Mouse (Mus musculus) erythroblast, embryonic 14.5 days (primary cell): Measurements from ENCODE around the gene Twist1.

ENCODE experiments used
- GATA1 ChIP-seq: IDR thresholded peaks from 2 replicates; pipeline ENCODE4 v1.6.1; 2012; ENCODE audit warnings: low read length, inconsistent platforms, mixed read lengths
- TAL1 ChIP-seq: IDR thresholded peaks from 3 replicates; pipeline ENCODE4 v1.6.1; 2012; ENCODE audit warnings: low read length, inconsistent platforms, mixed read lengths

DNA sequence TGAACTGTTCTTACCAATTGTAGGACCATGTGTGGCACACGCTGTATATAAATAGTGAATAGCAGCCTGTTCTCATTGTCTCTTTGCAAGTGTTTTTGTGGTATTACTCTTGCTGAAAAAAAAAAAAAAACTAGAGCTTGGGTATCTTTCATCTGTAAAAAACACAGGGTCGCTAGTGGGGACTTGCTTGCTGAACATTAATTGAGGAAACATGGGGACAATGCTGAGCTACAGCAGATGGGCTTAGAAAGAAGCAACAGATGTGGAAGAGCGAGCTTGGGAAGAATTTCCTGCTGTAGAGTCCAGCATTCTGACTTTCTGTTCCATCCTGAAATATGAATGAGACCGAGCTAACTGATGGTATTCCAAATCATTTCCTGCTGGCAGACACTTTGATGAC is 22.7 kb downstream of the Twist1 start:
- no peak for TF ChIP-seq GATA1
- TF ChIP-seq TAL1, result no peak
